Mouse (Mus musculus) CH12.LX (cell line): ENCODE data around the gene Zmym6. TPM values are rescaled to one million over a fixed set of nuclear protein-coding genes. Genes with fewer than 3 reads are reported as not detected.
A peak's percentile ranks its signal among the peaks of the same experiment; 100 is the strongest.

ENCODE experiments used
- DNase-seq: peaks from one replicate; pipeline ENCODE4 v3.0.0-alpha.2; 2013; ENCODE audit errors: extremely low read depth
- H3K27ac ChIP-seq: 2 replicates; pipeline ENCODE4 v1.5.1; 2012; ENCODE audit warnings: low read depth, mild to moderate bottlenecking, control low read depth, moderate library complexity; ENCODE audit not compliant: insufficient read depth
- H3K27me3 ChIP-seq: replicated peaks from 2 replicates; pipeline ENCODE3; 2012; ENCODE audit warnings: inconsistent platforms
- H3K36me3 ChIP-seq, 2 experiments: replicated peaks in 1 of 2; 2 replicates each; pipeline versions ENCODE3 to v1.6.1; 2012; ENCODE audit warnings: inconsistent platforms in 1 of 2, low read length in 1 of 2, mild to moderate bottlenecking in 1 of 2, mixed read lengths in 1 of 2, moderate library complexity in 1 of 2; ENCODE audit not compliant: control insufficient read depth in 1 of 2, insufficient read depth in 1 of 2
- H3K4me1 ChIP-seq, 2 experiments: 2 replicates each; pipeline ENCODE4 v1.6.1; 2012; ENCODE audit warnings: inconsistent platforms in 1 of 2, moderate library complexity in 1 of 2; ENCODE audit not compliant: insufficient read depth in 2 of 2, control insufficient read depth in 1 of 2
- H3K4me2 ChIP-seq: 2 replicates; pipeline ENCODE4 v1.6.1; 2012; ENCODE audit warnings: low read depth, mild to moderate bottlenecking, control low read depth; ENCODE audit not compliant: poor library complexity, insufficient read depth, severe bottlenecking
- H3K4me3 ChIP-seq, 3 experiments: fragments of 150-350 bp in 1 of 3; sonication (generic) in 1 of 3; replicated peaks in 1 of 3; 2 replicates each; pipeline versions ENCODE3 to v1.5.1; 2011 to 2012; ENCODE audit warnings: low read depth in 2 of 3, low read length in 2 of 3, mild to moderate bottlenecking in 2 of 3, moderate library complexity in 2 of 3, control low read depth in 1 of 3, improper control_type of control experiment in 1 of 3, inconsistent platforms in 1 of 3, mixed read lengths in 1 of 3; ENCODE audit not compliant: poor library complexity in 1 of 3
- H3K79me2 ChIP-seq: replicated peaks from 2 replicates; pipeline ENCODE4 v1.6.1; 2012; ENCODE audit warnings: mild to moderate bottlenecking, moderate library complexity; ENCODE audit not compliant: control insufficient read depth, poor library complexity, insufficient read depth, severe bottlenecking; ENCODE audit errors: extremely low read depth
- H3K9ac ChIP-seq: 2 replicates; pipeline ENCODE4 v1.6.1; 2012; ENCODE audit warnings: low read depth, mild to moderate bottlenecking, control low read depth, moderate library complexity; ENCODE audit not compliant: insufficient read depth
- H3K9me3 ChIP-seq: replicated peaks from 2 replicates; pipeline ENCODE3; 2012; ENCODE audit warnings: low read length, inconsistent platforms, mixed read lengths
- BHLHE40 ChIP-seq: IDR thresholded peaks from 2 replicates; pipeline ENCODE4 v1.6.1; 2011; ENCODE audit warnings: mild to moderate bottlenecking, low read depth, low read length, improper control_type of control experiment
- CHD2 ChIP-seq: IDR thresholded peaks from 2 replicates; pipeline ENCODE4 v1.6.1; 2011; ENCODE audit warnings: low read length, improper control_type of control experiment
- CTCF ChIP-seq, 2 experiments: IDR thresholded peaks in 1 of 2; conservative IDR thresholded peaks in 1 of 2; 2 replicates each; pipeline ENCODE4 v1.5.1; 2011 to 2012; ENCODE audit warnings: low read depth in 2 of 2, low read length in 2 of 2, improper control_type of control experiment in 1 of 2, inconsistent platforms in 1 of 2, mild to moderate bottlenecking in 1 of 2, moderate library complexity in 1 of 2
- E2F4 ChIP-seq: IDR thresholded peaks from 2 replicates; pipeline ENCODE4 v1.6.1; 2011; ENCODE audit warnings: low read depth, low read length, improper control_type of control experiment; ENCODE audit not compliant: insufficient replicate concordance
- ELF1 ChIP-seq: IDR thresholded peaks from 2 replicates; pipeline ENCODE4 v1.6.1; 2014; ENCODE audit warnings: low read depth, mild to moderate bottlenecking, inconsistent platforms, low read length, improper control_type of control experiment
- EP300 ChIP-seq: IDR thresholded peaks from 2 replicates; pipeline ENCODE4 v1.6.1; 2011; ENCODE audit warnings: low read length, improper control_type of control experiment
- ETS1 ChIP-seq: conservative IDR thresholded peaks from 2 replicates; pipeline ENCODE4 v1.6.1; 2012; ENCODE audit warnings: low read depth, mild to moderate bottlenecking, inconsistent platforms, low read length, improper control_type of control experiment, moderate library complexity
- HCFC1 ChIP-seq: IDR thresholded peaks from 2 replicates; pipeline ENCODE4 v1.6.1; 2012; ENCODE audit warnings: low read depth, mild to moderate bottlenecking, inconsistent platforms, low read length, improper control_type of control experiment
- IRF4 ChIP-seq: IDR thresholded peaks from 2 replicates; pipeline ENCODE4 v1.6.1; 2014; ENCODE audit warnings: low read depth, mild to moderate bottlenecking, inconsistent platforms, low read length, improper control_type of control experiment
- KAT2A ChIP-seq: IDR thresholded peaks from 2 replicates; pipeline ENCODE4 v1.6.1; 2012; ENCODE audit warnings: low read length, improper control_type of control experiment, inconsistent platforms; ENCODE audit not compliant: insufficient replicate concordance
- MAFK ChIP-seq: IDR thresholded peaks from 2 replicates; pipeline ENCODE4 v1.6.1; 2011; ENCODE audit warnings: low read length, improper control_type of control experiment; ENCODE audit not compliant: insufficient replicate concordance
- MAX ChIP-seq: IDR thresholded peaks from 2 replicates; pipeline ENCODE4 v1.6.1; 2011; ENCODE audit warnings: low read length, improper control_type of control experiment
- MAZ ChIP-seq: IDR thresholded peaks from 2 replicates; pipeline ENCODE4 v1.6.1; 2012; ENCODE audit warnings: low read depth, mild to moderate bottlenecking, inconsistent platforms, low read length, improper control_type of control experiment, moderate library complexity
- MEF2A ChIP-seq: IDR thresholded peaks from 2 replicates; pipeline ENCODE4 v1.6.1; 2014; ENCODE audit warnings: low read depth, mild to moderate bottlenecking, inconsistent platforms, low read length, improper control_type of control experiment, borderline replicate concordance
- MXI1 ChIP-seq: IDR thresholded peaks from 2 replicates; pipeline ENCODE4 v1.6.1; 2011; ENCODE audit warnings: mild to moderate bottlenecking, low read depth, low read length, improper control_type of control experiment
- MYC ChIP-seq: IDR thresholded peaks from 2 replicates; pipeline ENCODE4 v1.6.1; 2011; ENCODE audit warnings: low read depth, mild to moderate bottlenecking, improper control_type of control experiment, low read length
- NELFE ChIP-seq: IDR thresholded peaks from 2 replicates; pipeline ENCODE4 v1.6.1; 2011; ENCODE audit warnings: low read depth, low read length, improper control_type of control experiment
- NRF1 ChIP-seq: IDR thresholded peaks from 2 replicates; pipeline ENCODE4 v1.6.1; 2014; ENCODE audit warnings: low read depth, mild to moderate bottlenecking, inconsistent platforms, low read length, improper control_type of control experiment, moderate library complexity
- PAX5 ChIP-seq: IDR thresholded peaks from 2 replicates; pipeline ENCODE4 v1.6.1; 2012; ENCODE audit warnings: low read length, inconsistent platforms, mixed read lengths
- POLR2A ChIP-seq: IDR thresholded peaks from 2 replicates; pipeline ENCODE4 v1.6.1; 2011; ENCODE audit warnings: low read depth, mild to moderate bottlenecking, improper control_type of control experiment, low read length
- RAD21 ChIP-seq: IDR thresholded peaks from 2 replicates; pipeline ENCODE4 v1.6.1; 2011; ENCODE audit warnings: low read depth, mild to moderate bottlenecking, low read length, improper control_type of control experiment, moderate library complexity
- RCOR1 ChIP-seq: conservative IDR thresholded peaks from 2 replicates; pipeline ENCODE4 v1.6.1; 2012; ENCODE audit warnings: low read depth, mild to moderate bottlenecking, inconsistent platforms, low read length, improper control_type of control experiment
- SIN3A ChIP-seq: IDR thresholded peaks from 2 replicates; pipeline ENCODE4 v1.6.1; 2012; ENCODE audit warnings: low read length, improper control_type of control experiment, inconsistent platforms
- SMC3 ChIP-seq: IDR thresholded peaks from 2 replicates; pipeline ENCODE4 v1.6.1; 2011; ENCODE audit warnings: low read depth, low read length, improper control_type of control experiment
- TBP ChIP-seq: conservative IDR thresholded peaks from 2 replicates; pipeline ENCODE4 v1.6.1; 2011; ENCODE audit warnings: low read depth, low read length, improper control_type of control experiment
- TCF12 ChIP-seq: IDR thresholded peaks from 2 replicates; pipeline ENCODE4 v1.6.1; 2014; ENCODE audit warnings: low read depth, mild to moderate bottlenecking, inconsistent platforms, low read length, improper control_type of control experiment
- USF1 ChIP-seq: IDR thresholded peaks from 2 replicates; pipeline ENCODE4 v1.6.1; 2014; ENCODE audit warnings: low read depth, mild to moderate bottlenecking, inconsistent platforms, low read length, improper control_type of control experiment
- USF2 ChIP-seq: conservative IDR thresholded peaks from 2 replicates; pipeline ENCODE4 v1.6.1; 2011; ENCODE audit warnings: low read depth, low read length, improper control_type of control experiment
- ZC3H11A ChIP-seq: IDR thresholded peaks from 2 replicates; pipeline ENCODE4 v1.6.1; 2012; ENCODE audit warnings: low read depth, mild to moderate bottlenecking, inconsistent platforms, low read length, improper control_type of control experiment
- ZKSCAN1 ChIP-seq: IDR thresholded peaks from 2 replicates; pipeline ENCODE4 v1.6.1; 2012; ENCODE audit warnings: low read depth, inconsistent platforms, low read length, improper control_type of control experiment, borderline replicate concordance
- ZNF384 ChIP-seq: IDR thresholded peaks from 2 replicates; pipeline ENCODE4 v1.6.1; 2012; ENCODE audit warnings: low read depth, low read length, improper control_type of control experiment, inconsistent platforms
- dilution Hi-C: fragments of 300-500 bp; cut with MboI; formaldehyde crosslinking; loops from 2 replicates; pipeline ENCODE4 v1.14.3; 2020; ENCODE audit warnings: low sequenced_read_pairs; ENCODE audit not compliant: extremely low pct_unique_long_range_greater_than_20kb, extremely low pct_ligation_motif_present
- in situ Hi-C: fragments of 300-500 bp; cut with MboI; formaldehyde crosslinking; loops from 3 replicates; pipeline ENCODE4 v1.14.3; 2019; ENCODE audit warnings: low sequenced_read_pairs, low pct_ligation_motif_present, low pct_unique_long_range_greater_than_20kb, mixed read lengths
- polyA plus RNA-seq: library from polyadenylated mRNA; unstranded; fragments of >175 nt; gene quantifications from 2 replicates; pipeline ENCODE4 v1.2.1, GENCODE M21; 2012; ENCODE audit warnings: low read depth; ENCODE audit not compliant: insufficient read length
- total RNA-seq, 2 experiments: library from RNA; depleted of rRNA; stranded (reverse); fragments of 300-350 nt in 1 of 2; fragments of >200 nt in 1 of 2; gene quantifications; 2 replicates each; pipeline ENCODE4 v1.2.3; 2012 to 2014

Zmym6 gene
- total RNA-seq (2012; rRNA removed) (6.4 and 7.8 TPM in 2 replicates), total RNA-seq (2014; rRNA removed) (8.1 and 11.1 TPM in 2 replicates), polyA plus RNA-seq (9.1 and 10.2 TPM in 2 replicates)

GRCm38 (mm10) chr4:127076875-127077548 lies at the start of gene Zmym6:
Zmym6 (plus strand) TSS chr4:127077383.
- in situ Hi-C loops: loop anchor here (10.0 kb wide), 1 partner anchor 168 kb away; the partner anchor contains the start of gene Smim12
- DNase-seq: peak; percentile 98
- dilution Hi-C loops: no loop called here
- Histone ChIP-seq H3K4me1 (peaks cover 0 to 28% of the 10 kb centered on the region in 2 experiments; a peak in 2 of 4 replicates), H3K9ac (peak within 1 kb of the TSS; percentile 67), H3K27me3 (no peaks in the 10 kb centered on the region), H3K9me3 (no peaks in the 10 kb centered on the region), H3K36me3 (peaks cover 0 to 6% of the 10 kb centered on the region in 2 experiments), H3K4me2 (peak within 1 kb of the TSS; percentile 76), H3K79me2 (no peaks in the 10 kb centered on the region), H3K27ac (peak within 1 kb of the TSS; percentile 80), H3K4me3 (peak within 1 kb of the TSS; percentile 59 to 87 (median 73))
- peak; percentile 70; the same call in 1 of the 2 replicates for TF ChIP-seq MAZ
- TF ChIP-seq E2F4: peak; percentile 71; the same call in 1 of the 2 replicates
- TF ChIP-seq KAT2A: peak; percentile 61; the same call in 1 of the 2 replicates
- TF ChIP-seq SIN3A: peak; percentile 75; the same call in 1 of the 2 replicates
- TF ChIP-seq RCOR1: no peak; the same call in 1 of the 2 replicates
- TF ChIP-seq MAFK: no peak
- TF ChIP-seq SMC3: no peak
- TF ChIP-seq POLR2A: peak; percentile 85
- TF ChIP-seq TCF12: peak; percentile 87
- no peak for TF ChIP-seq PAX5
- peak; percentile 99 for TF ChIP-seq USF2
- TF ChIP-seq ZKSCAN1: no peak
- peak; percentile 82 for TF ChIP-seq HCFC1
- peak; percentile 95 for TF ChIP-seq USF1
- TF ChIP-seq EP300: no peak
- TF ChIP-seq MXI1: peak; percentile 88; the same call in 1 of the 2 replicates
- peak; percentile 56 for TF ChIP-seq MEF2A
- peak; percentile 84 for TF ChIP-seq ELF1
- TF ChIP-seq CTCF (conservative IDR thresholded peaks at IDR 0.05 in 1 of 2, IDR thresholded peaks at IDR 0.05 in 1 of 2; ENCODE audit: low read depth in 2 of 2, low read length in 2 of 2): no peak
- TF ChIP-seq CHD2: no peak; the same call in 1 of the 2 replicates
- peak; percentile 82 for TF ChIP-seq NRF1
- no peak for TF ChIP-seq ZC3H11A
- TF ChIP-seq TBP: 0 out of 2 replicates have a peak, but pooled peaks have one; percentile 74
- peak; percentile 85 for TF ChIP-seq NELFE
- TF ChIP-seq ZNF384: peak; percentile 88
- peak; percentile 71 for TF ChIP-seq ETS1
- TF ChIP-seq MYC: peak; percentile 72; the same call in 1 of the 2 replicates
- TF ChIP-seq BHLHE40: peak; percentile 97
- TF ChIP-seq RAD21: no peak; the same call in 1 of the 2 replicates
- peak; percentile 99 for TF ChIP-seq MAX
- TF ChIP-seq IRF4: peak; percentile 42; the same call in 1 of the 2 replicates
